17 mouse cellular contexts compared by ENCODE assay signal in genomic region chr3:34967911-34968310, GRCm38 (mm10).
"Had no signal": no experiment of that assay in that cellular context is flagged by ENCODE, and none has a peak within 500 bp of the region (broad histone marks: within the 10 kb centered on the region; RNA-seq: fewer than 3 reads in every experiment).

No protein-coding gene starts in this region.

- DNase-seq: lung, adult 2 months; lung, postnatal 14 days; lung, postnatal 36 days; right cerebral cortex, postnatal 25 days; right cerebral cortex, postnatal 4 days; spleen, adult 18-20 months; thymus, adult 18-20 months; thymus, postnatal 14 days; thymus, postnatal 36 days had no signal

- H3K9me3 ChIP-seq: lung, embryonic 15.5 days; midbrain, embryonic 13.5 days; midbrain, embryonic 15.5 days; neural tube, embryonic 12.5 days had no signal

- H3K4me3 ChIP-seq: lung, embryonic 15.5 days; megakaryocyte, embryonic 14.5 days; midbrain, embryonic 13.5 days; midbrain, embryonic 15.5 days; neural tube, embryonic 12.5 days had no signal

- H3K9ac ChIP-seq: lung, embryonic 15.5 days; midbrain, embryonic 13.5 days; midbrain, embryonic 15.5 days; neural tube, embryonic 12.5 days had no signal

- H3K4me2 ChIP-seq: lung, embryonic 15.5 days; midbrain, embryonic 11.5 days; midbrain, embryonic 13.5 days; midbrain, embryonic 15.5 days; neural tube, embryonic 12.5 days had no signal

- H3K4me1 ChIP-seq: lung, embryonic 15.5 days; megakaryocyte, embryonic 14.5 days; neural tube, embryonic 12.5 days had no signal

- H3K36me3 ChIP-seq: lung, embryonic 15.5 days; midbrain, embryonic 13.5 days; midbrain, embryonic 15.5 days; neural tube, embryonic 12.5 days had no signal

- H3K27me3 ChIP-seq: lung, embryonic 15.5 days; megakaryocyte, embryonic 14.5 days; midbrain, embryonic 13.5 days; midbrain, embryonic 15.5 days; neural tube, embryonic 12.5 days had no signal

- H3K27ac ChIP-seq: lung, embryonic 15.5 days; macrophage; midbrain, embryonic 15.5 days; neural tube, embryonic 12.5 days had no signal

- ATAC-seq: lung, postnatal 0 days; midbrain, embryonic 13.5 days; midbrain, embryonic 15.5 days had no signal
